Mouse (Mus musculus) heart, embryonic 11.5 days (tissue): ENCODE measurements around the gene Cnp. TPM values are rescaled to one million over a fixed set of nuclear protein-coding genes. Genes with fewer than 3 reads are reported as not detected.
A peak's percentile ranks its signal among the peaks of the same experiment; 100 is the strongest.

Experiments
- ATAC-seq: fragments of 200-750 bp; cut with Nextera tagmentation; replicated peaks from 2 replicates; pipeline ENCODE4 v1.8.0; 2017; ENCODE audit warnings: moderate library complexity; ENCODE audit not compliant: insufficient number of reproducible peaks, low FRiP score, low TSS enrichment
- H3K27ac ChIP-seq: fragments of 300-500 bp; sonication (generic); 2 replicates; pipeline ENCODE4 v1.5.1; 2014; ENCODE audit warnings: mild to moderate bottlenecking, low read depth, low read length
- H3K27me3 ChIP-seq: fragments of 300-500 bp; sonication (generic); 2 replicates; pipeline ENCODE4 v1.6.1; 2014; ENCODE audit warnings: mild to moderate bottlenecking, low read length, mixed read lengths; ENCODE audit not compliant: control insufficient read depth, insufficient read depth
- H3K36me3 ChIP-seq: fragments of 300-500 bp; sonication (generic); 2 replicates; pipeline ENCODE4 v1.6.1; 2014; ENCODE audit warnings: mild to moderate bottlenecking, low read length, moderate library complexity, mixed read lengths; ENCODE audit not compliant: control insufficient read depth, insufficient read depth
- H3K4me1 ChIP-seq: fragments of 300-500 bp; sonication (generic); 2 replicates; pipeline ENCODE4 v1.6.1; 2014; ENCODE audit warnings: low read length; ENCODE audit not compliant: control insufficient read depth, insufficient read depth
- H3K4me2 ChIP-seq: fragments of 300-500 bp; sonication (generic); 2 replicates; pipeline ENCODE4 v1.6.1; 2014; ENCODE audit warnings: mild to moderate bottlenecking, moderate library complexity
- H3K4me3 ChIP-seq: fragments of 300-500 bp; sonication (generic); 2 replicates; pipeline ENCODE4 v1.5.1; 2014; ENCODE audit warnings: low read depth, low read length
- H3K9ac ChIP-seq: fragments of 300-500 bp; sonication (generic); 2 replicates; pipeline ENCODE4 v1.6.1; 2014; ENCODE audit warnings: mild to moderate bottlenecking, low read depth, low read length, moderate library complexity
- H3K9me3 ChIP-seq: fragments of 300-500 bp; sonication (generic); replicated peaks from 2 replicates; pipeline ENCODE4 v1.6.1; 2016; ENCODE audit warnings: low read length; ENCODE audit not compliant: control insufficient read depth
- WGBS: fragments of 180-500 bp; shearing (Covaris S2); extraction: QIAGEN DNeasy Blood & Tissue Kit; methylation state at CpG from one replicate; pipeline ENCODE4 v1.1.7; 2014; ENCODE audit not compliant: insufficient replicate concordance; 5-methylcytosine and 5-hydroxymethylcytosine counted together
- polyA plus RNA-seq: library from polyadenylated mRNA; unstranded; fragments of >200 nt; fragmentation: Nextera tagmentation; extraction: Ambion mirVana; gene quantifications from 2 replicates; pipeline ENCODE4 v1.2.1, GENCODE M21; 2014

Cnp gene
- polyA plus RNA-seq, 1 experiment from 2014 or later = 15.7 TPM

DNA sequence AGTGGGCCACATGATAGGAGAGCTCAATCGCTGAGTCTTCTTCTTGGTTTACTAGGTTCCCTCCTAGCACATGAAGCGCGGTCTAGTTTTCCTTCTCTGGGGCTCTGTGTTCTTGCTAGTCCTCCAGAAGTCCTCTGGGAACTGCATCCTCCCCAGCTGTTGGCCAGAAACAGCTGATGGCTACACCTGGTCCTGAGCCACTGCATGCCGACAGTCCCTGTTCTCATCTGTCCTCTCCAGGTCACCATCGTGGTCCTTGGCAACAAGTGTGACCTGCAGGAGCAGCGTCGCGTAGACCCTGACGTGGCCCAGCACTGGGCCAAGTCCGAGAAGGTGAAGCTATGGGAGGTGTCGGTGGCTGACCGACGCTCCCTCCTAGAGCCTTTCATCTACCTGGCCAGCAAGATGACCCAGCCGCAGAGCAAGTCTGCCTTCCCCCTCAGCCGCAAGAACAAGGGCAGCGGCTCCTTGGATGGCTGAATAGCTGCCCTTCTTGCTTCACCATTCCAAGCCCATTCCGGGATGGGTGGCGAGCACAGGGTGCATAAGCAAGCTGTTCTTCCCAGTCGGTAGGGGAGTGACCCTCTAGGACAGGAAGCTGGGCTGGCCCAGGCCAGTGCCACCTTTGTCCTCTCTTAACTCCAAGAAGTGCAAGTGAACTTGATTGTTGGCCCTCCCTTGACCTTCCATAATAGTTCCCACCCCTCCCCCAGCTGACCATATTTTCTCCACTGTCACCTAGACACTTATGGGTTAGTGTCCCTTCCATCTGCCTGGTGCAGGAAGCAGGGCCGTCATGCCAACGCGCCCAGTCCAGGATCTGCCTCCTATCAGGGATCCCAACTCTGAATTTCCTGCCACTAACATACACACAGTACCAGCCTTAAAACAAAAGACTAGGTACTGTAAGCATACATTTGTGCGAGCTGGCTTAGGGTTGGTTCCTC, 51.3 kb downstream of the Cnp start:
- Histone ChIP-seq H3K9me3 (no peaks in the 10 kb centered on the region), H3K9ac (no peak overlapping the region), H3K27ac (no peak overlapping the region), H3K4me2 (no peak overlapping the region), H3K4me1 (peaks cover 9% of the 10 kb centered on the region), H3K36me3 (peaks cover 11% of the 10 kb centered on the region; the same call in 1 of the 2 replicates), H3K4me3 (no peak overlapping the region), H3K27me3 (peaks cover 3% of the 10 kb centered on the region; the same call in 1 of the 2 replicates)
- ATAC-seq = no peak
- WGBS = 92% methylated on average over 23 of the region's 23 CpGs

DNA sequence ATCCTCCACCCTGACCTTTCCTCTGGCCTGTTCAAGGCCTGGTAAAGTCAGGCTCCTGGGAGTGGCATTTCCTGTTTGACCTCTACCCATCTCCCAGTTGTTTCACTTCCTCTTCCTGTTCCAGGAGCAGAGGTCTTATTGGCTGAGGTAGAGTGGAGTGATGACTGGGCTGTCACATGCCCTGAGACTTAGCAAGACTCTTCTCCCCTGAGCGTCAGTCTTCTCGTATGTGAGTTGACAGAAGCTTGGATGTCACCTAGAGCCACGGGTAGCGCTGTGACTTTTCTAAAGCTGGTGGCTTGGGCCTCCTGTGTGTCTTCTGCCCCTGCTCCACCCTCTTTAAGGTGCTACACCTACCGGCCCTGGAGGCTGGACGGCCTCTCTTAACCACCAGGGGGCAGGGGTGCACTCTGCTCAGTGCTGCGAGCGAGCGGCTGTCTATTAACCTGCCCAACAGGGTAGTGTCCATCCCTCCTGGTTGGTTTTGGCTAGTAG, 52.0 kb downstream of the Cnp start:
- Histone ChIP-seq H3K4me1 (peaks cover 9% of the 10 kb centered on the region), H3K36me3 (peaks cover 11% of the 10 kb centered on the region; the same call in 1 of the 2 replicates), H3K4me3 (no peak overlapping the region), H3K9me3 (no peaks in the 10 kb centered on the region), H3K4me2 (no peak overlapping the region), H3K9ac (no peak overlapping the region), H3K27me3 (peaks cover 3% of the 10 kb centered on the region; the same call in 1 of the 2 replicates), H3K27ac (no peak overlapping the region)
- 26% methylated on average over 9 of the region's 9 CpGs for WGBS
- ATAC-seq = no peak

DNA sequence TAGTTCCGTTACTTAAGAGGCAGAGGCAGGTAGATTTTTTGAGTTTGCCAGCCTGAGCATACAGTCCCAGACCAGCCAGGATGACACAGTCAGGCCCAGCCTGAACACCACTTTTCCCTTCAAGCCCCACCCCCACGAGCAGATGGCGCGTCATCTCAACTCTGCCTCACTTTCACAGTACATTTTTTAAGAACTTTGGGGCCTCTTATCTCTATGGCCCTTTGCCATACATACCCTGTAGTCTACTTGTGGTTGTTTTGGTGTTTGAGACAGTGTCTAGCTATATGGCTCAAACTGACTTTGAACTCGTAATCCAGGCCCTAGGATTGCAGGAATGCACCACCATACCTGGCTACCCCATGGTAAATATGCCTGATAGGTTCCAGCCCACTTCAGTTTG, 53.4 kb downstream of the Cnp start:
- Histone ChIP-seq H3K27ac (no peak overlapping the region), H3K36me3 (peaks cover 11% of the 10 kb centered on the region; the same call in 1 of the 2 replicates), H3K4me2 (no peak overlapping the region), H3K9ac (no peak overlapping the region), H3K4me3 (no peak overlapping the region), H3K27me3 (peaks cover 3% of the 10 kb centered on the region; the same call in 1 of the 2 replicates), H3K9me3 (no peaks in the 10 kb centered on the region), H3K4me1 (peaks cover 9% of the 10 kb centered on the region)
- ATAC-seq = no peak
- WGBS = 86% methylated on average over 5 of the region's 5 CpGs

DNA sequence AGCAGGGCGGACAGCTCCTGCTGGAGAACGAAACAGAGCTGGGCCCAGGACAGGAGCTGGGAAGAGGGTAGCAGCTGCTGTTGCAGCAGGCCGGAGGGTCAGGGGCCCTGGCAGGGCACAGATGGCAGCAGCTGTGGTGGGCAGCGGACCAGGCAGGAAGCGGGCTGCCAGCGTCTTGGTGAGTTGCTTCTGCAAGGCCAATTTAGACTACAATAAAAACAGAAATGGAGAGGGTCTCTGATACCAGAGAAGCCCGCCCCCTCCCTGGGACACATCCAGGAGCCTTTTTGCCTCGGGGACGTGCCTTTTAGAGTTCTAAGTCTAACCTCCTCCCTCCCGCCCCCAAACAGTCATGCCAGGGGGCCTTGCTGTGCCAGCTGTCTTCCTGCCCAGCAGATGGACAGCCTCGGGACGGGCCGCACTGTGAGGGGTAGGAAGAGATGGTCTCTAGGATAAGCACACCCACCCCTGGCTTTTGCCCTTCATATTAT, 54.2 kb downstream of the Cnp start:
- no peak overlapping the region for H3K9ac ChIP-seq
- 66% methylated on average over 13 of the region's 13 CpGs for WGBS

DNA sequence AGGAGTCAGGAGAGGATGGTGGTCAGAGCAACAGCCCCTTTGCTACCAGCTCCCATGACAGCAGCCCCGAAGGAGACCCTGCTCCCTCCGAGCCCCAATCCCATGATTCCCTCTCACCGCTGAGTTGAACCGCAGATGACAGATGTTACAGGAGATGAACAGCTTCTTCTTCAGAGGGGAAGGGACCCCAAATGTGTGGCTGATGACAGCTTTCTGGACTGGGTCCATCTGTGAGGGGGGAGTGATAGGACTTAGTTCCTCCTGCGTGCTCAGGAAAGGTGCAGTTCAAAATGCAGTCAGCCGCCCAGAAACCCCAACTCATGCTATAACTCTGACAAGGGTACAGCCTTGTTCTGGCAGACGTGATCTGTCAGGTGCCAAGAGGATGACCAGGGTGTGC, 59.8 kb downstream of the Cnp start:
- 65% methylated on average over 7 of the region's 7 CpGs for WGBS
- Histone ChIP-seq H3K36me3 (no peaks in the 10 kb centered on the region), H3K4me2 (no peak overlapping the region), H3K4me3 (no peak overlapping the region), H3K9me3 (no peaks in the 10 kb centered on the region), H3K9ac (no peak overlapping the region), H3K4me1 (no peaks in the 10 kb centered on the region), H3K27ac (no peak overlapping the region), H3K27me3 (peaks cover 15% of the 10 kb centered on the region)
- ATAC-seq = no peak

More for the DNA sequence above, 54.2 kb downstream of the Cnp start:
- Histone ChIP-seq H3K27ac (no peak overlapping the region), H3K4me2 (no peak overlapping the region), H3K4me3 (no peak overlapping the region), H3K9me3 (no peaks in the 10 kb centered on the region), H3K4me1 (peaks cover 5% of the 10 kb centered on the region), H3K27me3 (peaks cover 3% of the 10 kb centered on the region), H3K36me3 (peaks cover 11% of the 10 kb centered on the region; the same call in 1 of the 2 replicates)
- no peak for ATAC-seq

DNA sequence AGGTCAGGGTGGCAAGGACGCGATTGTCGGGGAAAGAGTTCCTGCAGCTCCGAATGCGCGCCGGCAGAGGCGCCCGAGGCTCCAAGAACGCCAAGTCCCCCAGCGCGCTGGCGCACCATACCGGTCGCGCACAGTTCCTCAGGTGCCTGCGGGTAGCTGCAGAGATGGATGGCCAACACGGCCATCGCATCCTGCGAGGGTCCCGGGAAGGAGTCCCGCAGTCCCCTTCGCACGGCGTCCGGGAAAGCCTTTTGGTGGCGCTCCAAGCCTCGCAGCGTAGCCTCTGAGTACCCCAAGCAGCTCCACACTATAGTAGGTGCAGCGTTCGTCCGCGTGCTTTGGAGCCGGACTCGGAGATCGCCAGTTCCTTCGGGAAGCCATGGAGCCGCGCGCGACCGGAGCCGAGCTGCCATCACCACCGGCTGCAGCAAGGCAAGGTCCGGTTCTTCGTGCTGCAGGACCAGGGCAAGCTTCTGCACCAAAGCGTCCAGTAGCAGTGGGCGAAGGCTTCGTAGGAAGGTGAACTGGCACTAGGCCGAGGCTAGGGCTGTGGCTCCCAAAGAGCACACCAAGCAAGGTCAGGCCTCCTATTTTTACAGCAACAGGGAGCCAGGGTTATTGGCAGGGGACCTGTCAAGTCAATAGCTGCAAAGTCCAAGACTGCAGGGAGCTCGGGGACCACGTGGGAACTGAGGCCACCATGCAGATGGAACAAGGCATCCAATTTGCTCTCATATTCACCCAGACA, 65.6 kb downstream of the Cnp start:
- Histone ChIP-seq H3K9ac (peak overlapping the region; percentile 61), H3K36me3 (no peaks in the 10 kb centered on the region), H3K4me2 (peak overlapping the region; percentile 68), H3K4me3 (peak overlapping the region; percentile 25), H3K27me3 (peaks cover 30% of the 10 kb centered on the region), H3K9me3 (no peaks in the 10 kb centered on the region), H3K27ac (no peak overlapping the region), H3K4me1 (peaks cover 6% of the 10 kb centered on the region; the same call in 1 of the 2 replicates)
- ATAC-seq = no peak
- WGBS = 7% methylated on average over 52 of the region's 52 CpGs

Other genes with a start within 250 kb of the Cnp start
- gene Gast, start 240.5 kb upstream of the Cnp start, polyA plus RNA-seq = not detected in 2 replicates
- gene Hap1, start 218.8 kb upstream of the Cnp start, polyA plus RNA-seq = 3.0 and 3.4 TPM in 2 replicates
- gene Jup, start 177.1 kb upstream of the Cnp start, polyA plus RNA-seq = 72.2 and 80.6 TPM in 2 replicates
- gene P3h4, start 160.1 kb upstream of the Cnp start, polyA plus RNA-seq = 67.2 and 70.6 TPM in 2 replicates
- gene Fkbp10, start 159.2 kb upstream of the Cnp start, polyA plus RNA-seq = 89.3 and 107 TPM in 2 replicates
- 98.8 and 111 TPM in 2 replicates for gene Nt5c3b, start 133.1 kb upstream of the Cnp start, polyA plus RNA-seq
- gene Klhl10, start 133.0 kb upstream of the Cnp start, polyA plus RNA-seq = 0.28 and 0.83 TPM in 2 replicates
- gene Klhl11, start 102.2 kb upstream of the Cnp start, polyA plus RNA-seq = 8.1 and 8.9 TPM in 2 replicates
- gene Acly, start 46.9 kb upstream of the Cnp start, polyA plus RNA-seq = 76.6 and 93.9 TPM in 2 replicates
- 0.31 and 1.1 TPM in 2 replicates for gene Ttc25, start 29.3 kb upstream of the Cnp start, polyA plus RNA-seq
- gene Nkiras2, start 44.3 kb downstream of the Cnp start, polyA plus RNA-seq = 65.4 and 66.9 TPM in 2 replicates
- 69.4 and 85.1 TPM in 2 replicates for gene Dnajc7, start 45.3 kb downstream of the Cnp start, polyA plus RNA-seq
- 0.14 and 0.25 TPM in 2 replicates for gene Zfp385c, start 117.6 kb downstream of the Cnp start, polyA plus RNA-seq
- 0.65 and 1.3 TPM in 2 replicates for gene Dhx58, start 129.4 kb downstream of the Cnp start, polyA plus RNA-seq
- 36.7 and 37.9 TPM in 2 replicates for gene Kat2a, start 137.6 kb downstream of the Cnp start, polyA plus RNA-seq
- 0.37 TPM in 1 of 2 replicates, not detected in the other for gene Hspb9, start 138.9 kb downstream of the Cnp start, polyA plus RNA-seq
- gene Rab5c, start 163.3 kb downstream of the Cnp start, polyA plus RNA-seq = 30.8 and 41.1 TPM in 2 replicates
- not detected in 2 replicates for gene Kcnh4, start 185.0 kb downstream of the Cnp start, polyA plus RNA-seq
- gene Hcrt, start 188.0 kb downstream of the Cnp start, polyA plus RNA-seq = not detected in 2 replicates
- gene Ghdc, start 196.1 kb downstream of the Cnp start, polyA plus RNA-seq = 3.8 and 5.3 TPM in 2 replicates